Mouse (Mus musculus): Measurements from ENCODE around the gene Rdh14. TPM values are rescaled to one million over a fixed set of nuclear protein-coding genes. Genes with fewer than 3 reads are reported as not detected.

The Rdh14 gene
- polyA plus RNA-seq (2014; fragmentation: Illumina TruSeq; extraction: RNeasy Lipid Tissue Mini Kit (QIAGEN cat#74804); ENCODE audit: low read depth, low replicate concordance), result 73.8 TPM

DNA sequence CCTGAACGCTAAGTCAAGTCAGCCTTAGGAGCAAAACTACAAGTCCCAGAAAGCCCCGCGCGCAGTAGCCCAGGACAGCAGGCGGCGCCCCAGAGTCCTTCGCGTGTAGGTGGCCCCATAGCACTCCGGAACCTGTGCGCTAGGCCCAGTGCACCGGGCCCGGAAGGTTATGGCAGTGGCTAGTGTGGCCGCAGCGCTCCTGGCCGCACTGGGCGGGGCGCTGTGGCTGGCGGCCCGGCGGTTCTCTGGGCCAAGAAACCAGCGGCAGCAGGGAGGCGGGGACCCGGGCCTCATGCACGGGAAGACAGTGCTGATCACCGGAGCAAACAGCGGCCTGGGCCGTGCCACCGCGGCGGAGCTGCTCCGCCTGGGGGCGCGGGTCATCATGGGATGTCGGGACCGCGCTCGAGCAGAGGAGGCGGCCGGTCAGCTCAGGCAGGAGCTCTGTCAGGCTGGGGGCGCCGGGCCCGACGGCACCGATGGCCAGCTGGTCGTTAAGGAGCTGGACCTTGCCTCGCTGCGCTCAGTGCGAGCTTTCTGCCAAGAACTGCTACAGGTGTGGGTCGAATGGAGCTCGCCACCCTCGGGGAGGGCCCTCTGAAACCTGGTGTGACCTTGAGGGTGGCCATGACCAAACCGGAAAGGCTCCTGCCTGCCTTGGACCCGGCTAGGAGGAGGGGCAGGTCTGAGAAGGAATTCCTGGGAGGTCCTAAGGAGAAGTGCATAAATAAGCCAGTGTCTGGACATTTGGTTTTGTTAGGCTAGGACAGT, at the start of gene Rdh14:
TSS of gene Rdh14 (plus strand) at position 102 of the 771 bp plus-strand sequence.

DNA sequence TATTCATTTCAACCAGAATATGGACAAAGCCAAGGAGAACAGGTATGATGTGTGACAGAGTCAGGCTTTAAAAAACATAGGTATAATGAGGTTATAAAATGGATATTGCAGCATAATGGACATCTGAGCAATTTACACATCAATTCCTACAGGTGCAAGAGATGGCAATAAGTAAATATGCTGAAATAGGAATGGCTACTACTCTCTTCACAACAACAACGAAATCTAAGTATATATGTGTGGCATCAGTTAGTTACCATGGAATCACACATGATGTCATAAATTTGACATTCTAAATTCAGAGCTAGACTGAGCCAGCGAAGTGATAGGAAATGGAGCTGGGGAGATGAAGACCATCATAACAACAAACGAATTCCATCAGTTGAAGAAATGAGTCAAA, 20.9 kb upstream of the Rdh14 start, which contains the start of gene Nt5c1b:
TSS of gene Nt5c1b (plus strand) at position 301 of the 400 bp plus-strand sequence.

Other genes starting within 250 kb of the Rdh14 start
- gene Nt5c1b, start 20.8 kb upstream of the Rdh14 start, polyA plus RNA-seq (2014; fragmentation: Illumina TruSeq; extraction: RNeasy Lipid Tissue Mini Kit (QIAGEN cat#74804); ENCODE audit: low read depth, low replicate concordance), result not detected

Data from heart, adult 10 weeks (tissue).